Mouse (Mus musculus): ENCODE results near the gene Gm45062. TPM values are rescaled to one million over a fixed set of nuclear protein-coding genes. Genes with fewer than 3 reads are reported as not detected.

The Gm45062 gene
- not detected in 2 replicates for polyA plus RNA-seq (2012; rRNA removed)

DNA sequence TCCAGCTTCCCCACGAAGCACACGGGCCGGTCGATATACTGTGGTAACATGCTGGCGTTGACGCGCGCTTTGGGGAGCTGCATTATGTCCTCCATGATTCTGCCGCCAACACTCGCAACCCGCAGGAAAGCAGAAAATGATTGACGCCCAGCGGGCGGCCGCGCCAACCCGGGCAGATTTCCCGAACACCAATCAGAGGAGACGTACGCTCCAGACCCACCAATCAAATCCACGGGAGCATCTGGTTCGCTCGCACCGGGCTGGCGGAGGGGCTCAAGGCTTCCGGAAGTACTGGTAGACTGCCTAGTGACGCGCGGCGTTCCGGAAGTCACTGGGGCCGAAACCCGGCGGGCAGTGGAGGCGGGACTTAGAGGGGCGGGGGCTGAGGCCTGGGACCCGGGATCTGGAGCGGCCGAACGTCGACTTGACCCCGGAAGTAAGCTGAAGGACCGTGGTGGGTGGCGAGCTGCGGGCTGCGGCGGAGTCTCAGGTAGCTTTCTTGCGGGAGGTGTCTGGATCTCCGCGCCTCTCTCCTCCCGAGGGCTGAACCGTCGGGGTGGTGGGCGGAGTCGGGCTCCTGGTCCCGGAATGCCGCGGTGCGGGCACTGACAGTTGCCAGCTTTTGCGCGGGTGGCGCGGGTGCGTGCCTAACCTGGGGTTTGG lies at the start of gene Gm45062, which contains the start of the genes Rpa3 and Umad1:
TSS of gene Gm45062 (plus strand) at position 447 of the 663 bp plus-strand sequence.
TSS of gene Rpa3 (minus strand) at position 170 of the 663 bp plus-strand sequence.
TSS of gene Umad1 (plus strand) at position 285 of the 663 bp plus-strand sequence.

DNA sequence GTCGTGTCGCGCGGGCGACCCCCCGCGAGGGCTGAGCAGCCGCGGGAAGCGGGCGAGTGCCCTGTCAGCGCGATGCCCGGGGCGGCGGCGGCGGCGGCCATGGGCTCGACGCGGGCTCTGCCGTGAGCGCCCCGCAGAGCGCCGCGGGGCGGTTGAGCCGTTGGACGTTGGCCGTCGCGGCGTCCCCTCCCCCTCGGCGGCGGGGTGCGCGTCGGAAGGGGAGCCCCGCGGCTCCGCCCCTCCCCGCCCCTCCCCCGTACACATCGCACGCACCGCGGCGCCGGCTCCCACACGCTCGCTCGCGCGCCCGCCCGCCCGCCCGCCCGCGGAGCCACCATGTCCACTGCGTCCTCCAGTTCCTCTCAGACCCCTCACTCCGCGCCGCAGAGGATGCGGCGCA lies 250.3 kb downstream of the Gm45062 start, which contains the start of gene Glcci1:
TSS of gene Glcci1 (plus strand) at position 50 of the 400 bp plus-strand sequence.

Other genes starting within 250 kb of the Gm45062 start
- 0.09 and 0.12 TPM in 2 replicates for gene Col28a1, start 66.8 kb upstream of the Gm45062 start, polyA plus RNA-seq (2012; rRNA removed)
- gene Mios, start 50.2 kb upstream of the Gm45062 start, polyA plus RNA-seq (2012; rRNA removed) = 0.39 and 0.60 TPM in 2 replicates
- not detected in 2 replicates for gene Rpa3, start 277 bp upstream of the Gm45062 start, polyA plus RNA-seq (2012; rRNA removed)
- 2.4 and 3.6 TPM in 2 replicates for gene Umad1, start 162 bp upstream of the Gm45062 start, polyA plus RNA-seq (2012; rRNA removed)

All from stomach, adult 2 months (tissue).